ENCODE assay signal across 12 mouse cellular contexts in the genomic region with DNA sequence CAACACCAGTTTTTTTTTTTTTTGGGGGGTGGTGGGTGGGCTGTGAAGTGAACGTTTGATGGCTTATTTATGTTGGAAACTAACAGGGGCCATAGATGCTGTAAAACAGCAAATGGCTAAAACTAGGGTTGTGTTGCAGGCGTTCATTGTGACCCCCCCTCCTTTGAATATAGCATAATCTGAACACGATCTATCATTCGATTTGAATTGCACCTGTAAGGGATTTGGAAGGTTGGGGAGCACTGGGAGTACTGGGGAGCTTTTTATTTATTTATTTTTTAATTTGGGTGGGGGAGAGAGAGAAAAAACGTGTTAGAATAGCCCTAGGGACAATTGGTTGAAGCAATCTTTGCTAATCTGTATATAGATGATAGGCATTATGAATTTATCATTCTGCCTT. TPM values are rescaled to one million over a fixed set of nuclear protein-coding genes. Genes with fewer than 3 reads are reported as not detected.
DNase-seq lines count a peak whose midpoint lies in the region; ATAC-seq and TF ChIP-seq lines count a peak whose summit lies in the region.
"Had no signal": no experiment of that assay in that cellular context is flagged by ENCODE, and none has a peak within 500 bp of the region (broad histone marks: within the 10 kb centered on the region; RNA-seq: fewer than 3 reads in every experiment).

No protein-coding gene starts in this region.

- ATAC-seq in kidney, embryonic 16.5 days (ENCODE audit: low FRiP score, low TSS enrichment), result no peak
- ATAC-seq in embryonic facial prominence, embryonic 15.5 days (ENCODE audit: insufficient number of reproducible peaks, low FRiP score, low TSS enrichment, low read depth), result no peak
- no peak for ATAC-seq in hindbrain, embryonic 14.5 days (ENCODE audit: low FRiP score)
- no peak for ATAC-seq in midbrain, postnatal 0 days (ENCODE audit: low FRiP score)

- H3K4me1 ChIP-seq in kidney, embryonic 16.5 days (ENCODE audit: insufficient read depth, low read length), result no peaks in the 10 kb centered on the region
- H3K4me1 ChIP-seq in embryonic facial prominence, embryonic 15.5 days, result peaks cover 4% of the 10 kb centered on the region; the same call in 1 of the 2 replicates
- H3K4me1 ChIP-seq in hindbrain, embryonic 14.5 days (replicated peaks; ENCODE audit: control insufficient read depth, insufficient read depth, low read length), result peaks cover 14% of the 10 kb centered on the region
- H3K4me1 ChIP-seq in midbrain, postnatal 0 days (ENCODE audit: insufficient read depth, low read length), result peaks cover 4% of the 10 kb centered on the region; the same call in 1 of the 2 replicates

- H3K27me3 ChIP-seq in kidney, embryonic 16.5 days (ENCODE audit: insufficient read depth, low read length), result no peaks in the 10 kb centered on the region
- no peaks in the 10 kb centered on the region for H3K27me3 ChIP-seq in embryonic facial prominence, embryonic 15.5 days
- no peaks in the 10 kb centered on the region for H3K27me3 ChIP-seq in hindbrain, embryonic 14.5 days (ENCODE audit: control insufficient read depth, insufficient read depth, low read length)
- H3K27me3 ChIP-seq in midbrain, postnatal 0 days (ENCODE audit: insufficient read depth, low read length), result no peaks in the 10 kb centered on the region

- peak overlapping the region; percentile 90; the same call in 1 of the 2 replicates for H3K4me2 ChIP-seq in kidney, embryonic 16.5 days (replicated peaks; ENCODE audit: low read depth, low read length)
- peak overlapping the region; percentile 90 for H3K4me2 ChIP-seq in embryonic facial prominence, embryonic 15.5 days (replicated peaks)
- peak overlapping the region; percentile 59 for H3K4me2 ChIP-seq in hindbrain, embryonic 14.5 days (replicated peaks)
- H3K4me2 ChIP-seq in midbrain, postnatal 0 days (ENCODE audit: low read depth, low read length, poor library complexity, severe bottlenecking), result peak overlapping the region; percentile 52

- intact Hi-C loops in left cerebral cortex, postnatal 4 days (cut with DNase I), result loop anchor here (5.0 kb wide), 1 partner anchor 1316 kb away; no protein-coding TSS in a partner anchor

- H3K9ac ChIP-seq in kidney, embryonic 16.5 days (replicated peaks; ENCODE audit: low read length), result no peak overlapping the region
- no peak overlapping the region for H3K9ac ChIP-seq in embryonic facial prominence, embryonic 15.5 days
- H3K9ac ChIP-seq in hindbrain, embryonic 14.5 days, result peak overlapping the region; percentile 65
- H3K9ac ChIP-seq in midbrain, postnatal 0 days (replicated peaks; ENCODE audit: low read length, poor library complexity, severe bottlenecking), result peak overlapping the region; percentile 61

- 29% methylated on average over 5 of the region's 5 CpGs for WGBS in kidney, embryonic 16.5 days
- WGBS in embryonic facial prominence, embryonic 15.5 days, result 35% methylated on average over 5 of the region's 5 CpGs
- WGBS in hindbrain, embryonic 14.5 days, result 22% methylated on average over 5 of the region's 5 CpGs
- 14% methylated on average over 5 of the region's 5 CpGs for WGBS in midbrain, postnatal 0 days

- no peak overlapping the region for H3K27ac ChIP-seq in kidney, embryonic 16.5 days (ENCODE audit: low read length)
- H3K27ac ChIP-seq in embryonic facial prominence, embryonic 15.5 days (replicated peaks), result no peak overlapping the region
- H3K27ac ChIP-seq in hindbrain, embryonic 14.5 days, result peak overlapping the region; percentile 91
- peak overlapping the region; percentile 86 for H3K27ac ChIP-seq in midbrain, postnatal 0 days (ENCODE audit: low read depth, low read length)
- H3K27ac ChIP-seq: heart, embryonic 10.5 days had no signal

- TF ChIP-seq CTCF in midbrain, postnatal 0 days (IDR thresholded peaks at IDR 0.05), result no peak

- no peak overlapping the region for H3K4me3 ChIP-seq in kidney, embryonic 16.5 days (ENCODE audit: low read length)
- H3K4me3 ChIP-seq in embryonic facial prominence, embryonic 15.5 days (replicated peaks), result peak overlapping the region; percentile 59
- peak overlapping the region; percentile 49 for H3K4me3 ChIP-seq in hindbrain, embryonic 14.5 days (replicated peaks; ENCODE audit: low read length)
- peak overlapping the region; percentile 68 for H3K4me3 ChIP-seq in midbrain, postnatal 0 days (ENCODE audit: low read depth, low read length)

- H3K36me3 ChIP-seq in kidney, embryonic 16.5 days (ENCODE audit: insufficient read depth, low read length), result no peaks in the 10 kb centered on the region
- no peaks in the 10 kb centered on the region for H3K36me3 ChIP-seq in embryonic facial prominence, embryonic 15.5 days
- no peaks in the 10 kb centered on the region for H3K36me3 ChIP-seq in hindbrain, embryonic 14.5 days (replicated peaks; ENCODE audit: control insufficient read depth, insufficient read depth)
- H3K36me3 ChIP-seq in midbrain, postnatal 0 days (ENCODE audit: insufficient read depth, low read length), result no peaks in the 10 kb centered on the region
- H3K36me3 ChIP-seq: heart, embryonic 10.5 days had no signal

- no peaks in the 10 kb centered on the region for H3K9me3 ChIP-seq in kidney, embryonic 16.5 days (ENCODE audit: low read length)
- H3K9me3 ChIP-seq in embryonic facial prominence, embryonic 15.5 days (replicated peaks), result no peaks in the 10 kb centered on the region
- H3K9me3 ChIP-seq in hindbrain, embryonic 14.5 days (ENCODE audit: control insufficient read depth, low read length), result no peaks in the 10 kb centered on the region; the same call in 1 of the 2 replicates
- H3K9me3 ChIP-seq in midbrain, postnatal 0 days (ENCODE audit: low read length), result no peaks in the 10 kb centered on the region
- H3K9me3 ChIP-seq: heart, embryonic 10.5 days had no signal

- no peak for DNase-seq in kidney, postnatal 10 days
- peak; percentile 41 for DNase-seq in hindbrain, embryonic 14.5 days (ENCODE audit: low spot score)
- peak; percentile 27 for DNase-seq in midbrain, postnatal 0 days (ENCODE audit: low spot score)
- no peak for DNase-seq in left cerebral cortex, postnatal 4 days
- DNase-seq in spleen, postnatal 4 days (ENCODE audit: low spot score in 2 of 2), result no peak
- no peak for DNase-seq in kidney, postnatal 36 days
- DNase-seq: thymus, adult 2 months had no signal

RNA-seq across cellular contexts. Expression of a gene that starts 1.0 kb away (rescaled TPM):
- 0.41 and 1.1 TPM in 2 replicates for polyA plus RNA-seq in kidney, embryonic 16.5 days (2015; fragmentation: Nextera tagmentation; extraction: Ambion mirVana)
- 3.4 TPM in 2 replicates for polyA plus RNA-seq in embryonic facial prominence, embryonic 15.5 days (2015; fragmentation: Nextera tagmentation; extraction: Ambion mirVana)
- polyA plus RNA-seq in hindbrain, embryonic 14.5 days (2014; fragmentation: Nextera tagmentation; extraction: Ambion mirVana), result 29.9 and 32.0 TPM in 2 replicates
- total RNA-seq in midbrain, postnatal 0 days (2014; rRNA removed), result 87.1 and 101 TPM in 2 replicates
- 24.3 and 29.3 TPM in 2 replicates for polyA plus RNA-seq in midbrain, postnatal 0 days (2015; fragmentation: Nextera tagmentation; extraction: Ambion mirVana)
- total RNA-seq in left cerebral cortex, postnatal 4 days (2021), result 10 to 100 TPM; 62.4 to 69.9 TPM
- polyA plus RNA-seq: inflammation-experienced regulatory T-cells, adult 6 months; liver, embryonic 16.5 days; thymus, adult 2 months had no signal

Comparison
In these comparisons a context has a peak if more than half of its experiments do, and no peak if none do; other contexts are left out.
1. H3K27ac ChIP-seq: peak in hindbrain, embryonic 14.5 days (single experiment) and midbrain, postnatal 0 days (single experiment); none in kidney, embryonic 16.5 days (single experiment) and embryonic facial prominence, embryonic 15.5 days (single experiment).
2. H3K9ac ChIP-seq: peak in hindbrain, embryonic 14.5 days (single experiment) and midbrain, postnatal 0 days (single experiment); none in kidney, embryonic 16.5 days (single experiment) and embryonic facial prominence, embryonic 15.5 days (single experiment).
3. DNase-seq: peak in hindbrain, embryonic 14.5 days (single experiment) and midbrain, postnatal 0 days (single experiment); none in kidney, postnatal 10 days (single experiment), left cerebral cortex, postnatal 4 days (single experiment), spleen, postnatal 4 days (0 of 2) and kidney, postnatal 36 days (0 of 2).
4. Peak in every context shown above with its lines, with median percentiles within 50 percentile points of each other: H3K4me2 ChIP-seq.